In genomic region chr17:14186176-14186575, GRCm38 (mm10) we compare ENCODE assay signal across 31 mouse cellular contexts. TPM values are rescaled to one million over a fixed set of nuclear protein-coding genes. Genes with fewer than 3 reads are reported as not detected.
DNase-seq lines count a peak whose midpoint lies in the region; ATAC-seq lines count a peak whose summit lies in the region.
"Had no signal": no experiment of that assay in that cellular context is flagged by ENCODE, and none has a peak within 500 bp of the region (broad histone marks: within the 10 kb centered on the region; RNA-seq: fewer than 3 reads in every experiment).

No protein-coding gene starts in this region.

- no peaks in the 10 kb centered on the region for H3K4me1 ChIP-seq in heart, embryonic 11.5 days (ENCODE audit: control insufficient read depth, insufficient read depth, low read length)
- H3K4me1 ChIP-seq in limb, embryonic 10.5 days, result 0 out of 2 replicates have a peak, but pooled peaks cover 3% of the 10 kb centered on the region
- H3K4me1 ChIP-seq: forebrain, embryonic 13.5 days; hindbrain, embryonic 15.5 days; midbrain, embryonic 10.5 days; neural tube, embryonic 15.5 days had no signal

- no peaks in the 10 kb centered on the region for H3K9me3 ChIP-seq in heart, embryonic 11.5 days (replicated peaks; ENCODE audit: control insufficient read depth, low read length)
- no peaks in the 10 kb centered on the region for H3K9me3 ChIP-seq in limb, embryonic 10.5 days (replicated peaks)
- H3K9me3 ChIP-seq: embryonic facial prominence, embryonic 10.5 days; embryonic facial prominence, embryonic 15.5 days; forebrain, embryonic 13.5 days; hindbrain, embryonic 15.5 days; midbrain, embryonic 10.5 days; midbrain, embryonic 15.5 days; neural tube, embryonic 15.5 days had no signal

- H3K4me2 ChIP-seq in heart, embryonic 11.5 days, result no peak overlapping the region
- H3K4me2 ChIP-seq: embryonic facial prominence, embryonic 15.5 days; forebrain, embryonic 13.5 days; hindbrain, embryonic 15.5 days; lung, embryonic 14.5 days; midbrain, embryonic 15.5 days; neural tube, embryonic 15.5 days had no signal

- no peak for ATAC-seq in heart, embryonic 11.5 days (replicated peaks; ENCODE audit: insufficient number of reproducible peaks, low FRiP score, low TSS enrichment)
- ATAC-seq: forebrain, embryonic 13.5 days; midbrain, embryonic 15.5 days had no signal

- no peak overlapping the region for H3K9ac ChIP-seq in heart, embryonic 11.5 days (ENCODE audit: low read depth, low read length)
- H3K9ac ChIP-seq: embryonic facial prominence, embryonic 15.5 days; forebrain, embryonic 13.5 days; hindbrain, embryonic 15.5 days; liver, embryonic 14.5 days; lung, embryonic 14.5 days; midbrain, embryonic 15.5 days; neural tube, embryonic 15.5 days had no signal

- H3K4me3 ChIP-seq in heart, embryonic 11.5 days (ENCODE audit: low read depth, low read length), result no peak overlapping the region
- H3K4me3 ChIP-seq in limb, embryonic 10.5 days, result no peak overlapping the region
- H3K4me3 ChIP-seq: embryonic facial prominence, embryonic 10.5 days; embryonic facial prominence, embryonic 15.5 days; forebrain, embryonic 13.5 days; hindbrain, embryonic 15.5 days; layer of hippocampus, adult 2 months; midbrain, embryonic 10.5 days; midbrain, embryonic 15.5 days; neural tube, embryonic 15.5 days had no signal

- H3K27me3 ChIP-seq in heart, embryonic 11.5 days (ENCODE audit: control insufficient read depth, insufficient read depth, low read length), result peaks cover 14% of the 10 kb centered on the region; the same call in 1 of the 2 replicates
- H3K27me3 ChIP-seq in limb, embryonic 10.5 days (ENCODE audit: low read depth, poor library complexity, severe bottlenecking), result no peaks in the 10 kb centered on the region
- H3K27me3 ChIP-seq: embryonic facial prominence, embryonic 15.5 days; forebrain, embryonic 13.5 days; hindbrain, embryonic 15.5 days; midbrain, embryonic 15.5 days; neural tube, embryonic 15.5 days had no signal

- intact Hi-C loops in left cerebral cortex, postnatal 14 days (cut with DNase I), result no loop called here

- no peak overlapping the region for H3K27ac ChIP-seq in heart, embryonic 11.5 days (ENCODE audit: low read depth, low read length)
- no peak overlapping the region for H3K27ac ChIP-seq in limb, embryonic 10.5 days
- H3K27ac ChIP-seq: embryonic facial prominence, embryonic 10.5 days; embryonic facial prominence, embryonic 15.5 days; forebrain, embryonic 13.5 days; hindbrain, embryonic 15.5 days; layer of hippocampus, adult 2 months; liver, embryonic 14.5 days; midbrain, embryonic 10.5 days; midbrain, embryonic 15.5 days; neural tube, embryonic 15.5 days had no signal

- DNase-seq in heart, adult 18-20 months, result peak; percentile 36 to 52
- DNase-seq in 3134 (ENCODE audit: extremely low read depth, insufficient read length, low spot score) (peak; percentile 77), 3T3-L1 (ENCODE audit: low read depth, low spot score) (peak; percentile 81)
- peak; percentile 56 for DNase-seq in gastrocnemius, postnatal 25 days
- DNase-seq in left cerebral cortex, postnatal 14 days (ENCODE audit: low spot score in 2 of 2), result no peak
- DNase-seq in adrenal gland, adult 2 months, result no peak
- DNase-seq in limb, embryonic 10.5 days (ENCODE audit: low spot score), result no peak
- DNase-seq: adrenal gland, postnatal 36 days; cerebellum, adult 2 months; cerebellum, postnatal 25 days; kidney, adult 2 months; kidney, postnatal 36 days; liver; lung, embryonic 14.5 days; retina, postnatal 1 day; right cerebral cortex, postnatal 14 days; spleen, adult 18-20 months; thymus, postnatal 14 days had no signal

- 81% methylated on average over 3 of the region's 3 CpGs for WGBS in heart, embryonic 11.5 days (ENCODE audit: insufficient replicate concordance)
- 90% methylated on average over 3 of the region's 3 CpGs for WGBS in limb, embryonic 10.5 days

- no peaks in the 10 kb centered on the region for H3K36me3 ChIP-seq in heart, embryonic 11.5 days (ENCODE audit: control insufficient read depth, insufficient read depth, low read length)
- H3K36me3 ChIP-seq in limb, embryonic 10.5 days, result no peaks in the 10 kb centered on the region
- H3K36me3 ChIP-seq: embryonic facial prominence, embryonic 10.5 days; embryonic facial prominence, embryonic 15.5 days; G1E; hindbrain, embryonic 15.5 days; midbrain, embryonic 10.5 days; midbrain, embryonic 15.5 days; neural tube, embryonic 15.5 days had no signal

RNA-seq across cellular contexts. Expression of gene Dact2, which starts 17.9 kb away (rescaled TPM):
- 1 to 10 TPM in 1 of 2 experiments, under 1 TPM in 1; 0.95 to 1.1 TPM for total RNA-seq in heart, adult 18-20 months (2021)
- polyA plus RNA-seq in heart, embryonic 11.5 days (2014; fragmentation: Nextera tagmentation; extraction: Ambion mirVana), result 1.8 and 2.7 TPM in 2 replicates
- 1 to 10 TPM; 2.9 to 3.3 TPM for total RNA-seq in gastrocnemius, postnatal 25 days (2021)
- total RNA-seq in left cerebral cortex, postnatal 14 days (2021), result 10 to 100 TPM; 73.7 to 87.9 TPM
- 1 to 10 TPM; 1.1 to 1.9 TPM for total RNA-seq in adrenal gland, adult 2 months (2021)
- 1.6 and 4.0 TPM in 2 replicates for polyA plus RNA-seq in adrenal gland, adult 2 months (2012; rRNA removed)
- 0.50 and 1.0 TPM in 2 replicates for polyA plus RNA-seq in limb, embryonic 10.5 days (2016; fragmentation: Nextera tagmentation; extraction: Ambion mirVana)
- total RNA-seq: G1E; hematopoietic stem cell, adult 5-6 weeks; megakaryocyte progenitor cell, adult 5-6 weeks had no signal
- polyA plus RNA-seq: G1E had no signal

Comparison
In these comparisons a context has a peak if more than half of its experiments do, and no peak if none do; other contexts are left out.
1. DNase-seq: peak in heart, adult 18-20 months (2 of 2), 3134 (single experiment), 3T3-L1 (single experiment) and gastrocnemius, postnatal 25 days (single experiment); none in left cerebral cortex, postnatal 14 days (0 of 2), adrenal gland, adult 2 months (single experiment) and limb, embryonic 10.5 days (single experiment).
2. RNA of gene Dact2, which starts 17.9 kb away (total RNA-seq): 73.7 to 87.9 TPM in left cerebral cortex, postnatal 14 days; 2.9 to 3.3 TPM in gastrocnemius, postnatal 25 days, 1.1 to 1.9 TPM in adrenal gland, adult 2 months and 0.95 to 1.1 TPM in heart, adult 18-20 months; every median in the first group is over 10 times any median in the second.